Mouse (Mus musculus) lung, postnatal 0 days (tissue): Measurements from ENCODE around the gene Myl9.

Experiments
- CTCF ChIP-seq: IDR thresholded peaks from 2 replicates; pipeline ENCODE4 v1.5.1; 2016; ENCODE audit warnings: antibody characterized with exemption, mild to moderate bottlenecking
- EP300 ChIP-seq: IDR thresholded peaks from 2 replicates; pipeline ENCODE4 v1.6.1; 2016; ENCODE audit warnings: antibody characterized with exemption, mild to moderate bottlenecking, control low read depth

DNA sequence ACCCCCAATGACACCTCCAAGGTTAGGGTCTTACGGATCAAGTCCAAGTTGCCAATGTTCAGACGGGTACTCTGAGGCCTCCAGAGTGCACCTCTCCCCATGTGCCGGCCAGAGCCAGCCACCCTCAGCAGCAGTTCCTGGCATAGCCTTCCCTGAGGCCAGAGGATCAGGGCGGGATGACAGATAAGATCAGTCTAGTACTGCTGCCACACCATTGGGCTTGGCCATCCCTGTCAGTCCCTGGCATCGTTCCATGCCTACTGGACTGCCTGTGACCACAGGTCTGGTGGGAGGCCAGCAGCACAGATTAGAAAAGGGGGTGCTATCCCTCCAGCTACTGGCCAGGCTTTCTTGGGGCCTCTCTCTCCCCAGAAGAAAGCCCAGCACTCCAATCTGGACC is 3.8 kb downstream of the Myl9 start:
- TF ChIP-seq EP300 (no peak), CTCF (no peak)
